Mouse (Mus musculus): ENCODE measurements around the gene Pcx.

- no peak for TF ChIP-seq FLI1 (IDR thresholded peaks at IDR 0.05; ENCODE audit: low read length)
- TF ChIP-seq GATA1 (IDR thresholded peaks at IDR 0.05; ENCODE audit: borderline replicate concordance, low read length): no peak
These were observed 35.6 kb downstream of the Pcx start for GRCm38 (mm10) chr19:4545841-4546240.

Measured in megakaryocyte, embryonic 14.5 days (primary cell).